Mouse (Mus musculus) MEL (cell line): ENCODE data around the gene Olfr322.

ENCODE experiments used
- CTCF ChIP-seq, 3 experiments: IDR thresholded peaks in 2 of 3; conservative IDR thresholded peaks in 1 of 3; 2 replicates each; pipeline ENCODE4 v1.5.1; 2011 to 2012; ENCODE audit warnings: low read length in 3 of 3, low read depth in 2 of 3, mild to moderate bottlenecking in 2 of 3, improper control_type of control experiment in 1 of 3, inconsistent platforms in 1 of 3, mixed read lengths in 1 of 3, moderate library complexity in 1 of 3; ENCODE audit not compliant: control insufficient read depth in 1 of 3, insufficient read depth in 1 of 3, poor library complexity in 1 of 3, severe bottlenecking in 1 of 3
- EP300 ChIP-seq, 2 experiments: IDR thresholded peaks; 2 replicates each; pipeline ENCODE4 v1.6.1; 2011; ENCODE audit warnings: improper control_type of control experiment in 2 of 2, low read length in 2 of 2, low read depth in 1 of 2, mild to moderate bottlenecking in 1 of 2
- MAX ChIP-seq: IDR thresholded peaks from 2 replicates; pipeline ENCODE4 v1.6.1; 2011; ENCODE audit warnings: low read length, improper control_type of control experiment
- MAZ ChIP-seq: IDR thresholded peaks from 2 replicates; pipeline ENCODE4 v1.6.1; 2012; ENCODE audit warnings: low read depth, mild to moderate bottlenecking, inconsistent platforms, low read length, improper control_type of control experiment
- POLR2A ChIP-seq, 2 experiments: IDR thresholded peaks; 2 replicates each; pipeline ENCODE4 v1.6.1; 2011 to 2012; ENCODE audit warnings: low read length in 2 of 2, mild to moderate bottlenecking in 2 of 2, control low read depth in 1 of 2, improper control_type of control experiment in 1 of 2, low read depth in 1 of 2, moderate library complexity in 1 of 2; ENCODE audit not compliant: control insufficient read depth in 1 of 2, insufficient read depth in 1 of 2, poor library complexity in 1 of 2
- POLR2AphosphoS2 ChIP-seq: IDR thresholded peaks from 2 replicates; pipeline ENCODE4 v1.6.1; 2011; ENCODE audit warnings: low read length, improper control_type of control experiment

DNA sequence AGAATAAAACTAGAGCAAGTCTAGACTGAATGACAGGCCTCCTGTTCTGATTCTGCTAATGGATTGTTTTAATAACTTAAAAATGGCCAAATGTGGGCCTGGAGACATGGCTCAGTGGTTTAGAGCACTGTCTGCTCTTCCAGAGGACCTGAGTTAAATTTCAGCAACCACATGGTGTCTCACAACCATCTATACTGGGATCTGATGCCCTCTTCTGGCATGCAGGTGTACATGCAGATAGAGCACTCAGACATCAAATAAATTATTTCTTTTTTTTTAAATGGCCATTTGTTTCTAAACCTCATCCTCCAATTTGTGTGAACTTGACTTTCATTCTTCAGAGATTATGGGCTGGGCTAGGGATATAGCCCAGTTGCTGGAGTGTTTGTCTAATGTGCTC, 10.7 kb downstream of the Olfr322 start:
- TF ChIP-seq POLR2AphosphoS2 (no peak), CTCF (IDR thresholded peaks at IDR 0.05 in 2 of 3, conservative IDR thresholded peaks at IDR 0.05 in 1 of 3; ENCODE audit: control insufficient read depth in 1 of 3, insufficient read depth in 1 of 3, low read depth in 2 of 3, low read length in 3 of 3, poor library complexity in 1 of 3, severe bottlenecking in 1 of 3) (peak; percentile 8 to 60 (median 27); a peak in 4 of 6 replicates), MAZ (no peak), POLR2A (IDR thresholded peaks at IDR 0.05; ENCODE audit: control insufficient read depth in 1 of 2, insufficient read depth in 1 of 2, low read depth in 1 of 2, low read length in 2 of 2, poor library complexity in 1 of 2) (no peak), EP300 (IDR thresholded peaks at IDR 0.05; ENCODE audit: low read depth in 1 of 2, low read length in 2 of 2) (no peak), MAX (0 out of 2 replicates have a peak, but pooled peaks have one; percentile 28)
